Mouse (Mus musculus) E14TG2a.4 (cell line): ENCODE data around the gene Slc9a3r1.

Experiments
- H3K27me3 ChIP-seq: 2 replicates; pipeline ENCODE4 v1.6.1; 2014; ENCODE audit warnings: low read length, control low read depth; ENCODE audit not compliant: insufficient read depth
- H3K36me3 ChIP-seq: 2 replicates; pipeline ENCODE4 v1.6.1; 2014; ENCODE audit warnings: low read length, control low read depth; ENCODE audit not compliant: insufficient read depth
- H3K4me1 ChIP-seq: replicated peaks from 2 replicates; pipeline ENCODE4 v1.6.1; 2014; ENCODE audit warnings: low read depth, low read length, control low read depth
- H3K4me3 ChIP-seq: replicated peaks from 2 replicates; pipeline ENCODE4 v1.5.1; 2014; ENCODE audit warnings: mild to moderate bottlenecking, low read length
- H3K9me3 ChIP-seq: 2 replicates; pipeline ENCODE4 v1.6.1; 2014; ENCODE audit warnings: low read length, control low read depth
- CTCF ChIP-seq: conservative IDR thresholded peaks from 2 replicates; pipeline ENCODE4 v1.5.1; 2014; ENCODE audit warnings: low read length
- NANOG ChIP-seq: IDR thresholded peaks from 2 replicates; pipeline ENCODE4 v1.6.1; 2014; ENCODE audit warnings: borderline replicate concordance, low read length, mixed read lengths
- POU5F1 ChIP-seq: IDR thresholded peaks from 2 replicates; pipeline ENCODE4 v1.6.1; 2014; ENCODE audit warnings: low read length, borderline replicate concordance

Gene Slc9a3r1

DNA sequence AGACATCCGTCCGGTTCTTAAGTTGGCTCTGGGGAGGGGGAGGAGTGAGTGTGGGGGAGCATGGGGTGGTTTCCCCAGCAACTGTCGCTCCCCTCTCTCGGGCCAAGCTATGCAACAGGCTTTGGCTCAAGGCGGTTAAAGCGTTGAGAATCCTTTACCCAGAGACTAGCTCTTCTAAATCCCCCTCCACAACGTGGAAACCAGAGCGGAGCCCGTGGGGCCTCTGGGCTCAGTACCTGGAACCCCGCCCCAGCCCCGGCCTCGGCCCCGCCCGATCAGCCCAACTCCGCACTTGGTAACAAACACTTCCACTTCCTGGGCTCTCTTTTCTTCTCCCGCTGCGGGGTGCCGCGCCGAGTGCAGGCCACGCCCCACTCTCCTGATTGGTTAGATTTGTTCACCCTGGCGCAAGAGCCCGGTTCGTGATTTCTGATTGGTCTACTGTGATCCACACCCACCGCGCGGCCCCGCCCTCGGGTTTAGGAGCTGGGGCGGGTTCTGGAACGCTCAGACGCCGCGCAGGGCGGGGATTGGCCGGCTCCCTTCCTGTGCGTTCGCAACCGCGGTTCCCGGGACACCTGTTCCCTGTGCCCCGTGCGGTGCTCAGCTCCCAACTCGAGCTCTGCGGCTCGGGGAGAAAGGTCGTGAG lies at the start of gene Slc9a3r1:
Gene Slc9a3r1, plus strand, starts transcription at position 510 of the 649 bp plus-strand sequence.
- H3K9me3 ChIP-seq, result no peaks in the 10 kb centered on the region
- peaks cover 24% of the 10 kb centered on the region for H3K36me3 ChIP-seq
- peaks cover 51% of the 10 kb centered on the region for H3K27me3 ChIP-seq
- H3K4me3 ChIP-seq, result peak within 1 kb of the TSS; percentile 97
- no peak for TF ChIP-seq POU5F1
- TF ChIP-seq NANOG, result no peak
- TF ChIP-seq CTCF, result no peak
- H3K4me1 ChIP-seq, result peaks cover 63% of the 10 kb centered on the region

DNA sequence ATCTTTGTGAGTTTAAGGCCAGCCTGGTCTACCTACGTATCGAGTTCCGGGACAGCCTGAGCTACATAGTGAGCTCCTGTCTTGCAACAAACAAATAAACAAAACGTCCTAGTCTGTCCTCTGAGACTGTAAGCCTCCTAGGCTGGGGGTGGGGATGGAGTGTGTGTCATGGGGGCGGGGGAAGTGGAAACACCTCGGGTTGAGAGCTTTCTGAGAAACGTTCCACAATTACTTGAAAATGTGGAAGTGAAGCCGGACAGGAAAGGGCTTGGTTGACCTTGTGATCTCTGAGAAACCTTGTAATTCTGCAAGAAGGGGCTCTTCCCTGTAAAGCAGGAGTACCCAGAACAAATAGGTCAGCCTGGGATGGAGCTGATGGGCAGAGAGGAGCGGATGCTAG lies 43.7 kb upstream of the Slc9a3r1 start:
- Histone ChIP-seq H3K27me3 (peaks cover 24% of the 10 kb centered on the region), H3K36me3 (no peaks in the 10 kb centered on the region)

GRCm38 (mm10) chr11:115128483-115128882 lies 34.7 kb upstream of the Slc9a3r1 start:
- H3K4me1 ChIP-seq, result no peaks in the 10 kb centered on the region
- H3K9me3 ChIP-seq, result no peaks in the 10 kb centered on the region
- H3K27me3 ChIP-seq, result peaks cover 43% of the 10 kb centered on the region
- no peaks in the 10 kb centered on the region for H3K36me3 ChIP-seq
- TF ChIP-seq NANOG, result no peak
- TF ChIP-seq POU5F1, result no peak
- no peak for TF ChIP-seq CTCF
- H3K4me3 ChIP-seq, result no peak overlapping the region

More for the DNA sequence above, 43.7 kb upstream of the Slc9a3r1 start:
- H3K9me3 ChIP-seq, result no peaks in the 10 kb centered on the region
- TF ChIP-seq CTCF (no peak), NANOG (no peak), POU5F1 (no peak)
- H3K4me3 ChIP-seq, result no peak overlapping the region
- H3K4me1 ChIP-seq, result peaks cover 6% of the 10 kb centered on the region

GRCm38 (mm10) chr11:115129508-115130126 lies 33.5 kb upstream of the Slc9a3r1 start:
- peaks cover 44% of the 10 kb centered on the region for H3K27me3 ChIP-seq
- no peaks in the 10 kb centered on the region for H3K9me3 ChIP-seq
- no peaks in the 10 kb centered on the region for H3K4me1 ChIP-seq
- H3K4me3 ChIP-seq, result no peak overlapping the region
- no peak for TF ChIP-seq CTCF
- no peak for TF ChIP-seq POU5F1
- no peak for TF ChIP-seq NANOG
- H3K36me3 ChIP-seq, result no peaks in the 10 kb centered on the region

- peaks cover 40% of the 10 kb centered on the region for H3K27me3 ChIP-seq
- no peak overlapping the region for H3K4me3 ChIP-seq
- H3K9me3 ChIP-seq, result no peaks in the 10 kb centered on the region
- no peaks in the 10 kb centered on the region for H3K4me1 ChIP-seq
- H3K36me3 ChIP-seq, result no peaks in the 10 kb centered on the region
- no peak for TF ChIP-seq CTCF
- no peak for TF ChIP-seq NANOG
- no peak for TF ChIP-seq POU5F1
These were observed 31.3 kb upstream of the Slc9a3r1 start for GRCm38 (mm10) chr11:115131768-115132381.

DNA sequence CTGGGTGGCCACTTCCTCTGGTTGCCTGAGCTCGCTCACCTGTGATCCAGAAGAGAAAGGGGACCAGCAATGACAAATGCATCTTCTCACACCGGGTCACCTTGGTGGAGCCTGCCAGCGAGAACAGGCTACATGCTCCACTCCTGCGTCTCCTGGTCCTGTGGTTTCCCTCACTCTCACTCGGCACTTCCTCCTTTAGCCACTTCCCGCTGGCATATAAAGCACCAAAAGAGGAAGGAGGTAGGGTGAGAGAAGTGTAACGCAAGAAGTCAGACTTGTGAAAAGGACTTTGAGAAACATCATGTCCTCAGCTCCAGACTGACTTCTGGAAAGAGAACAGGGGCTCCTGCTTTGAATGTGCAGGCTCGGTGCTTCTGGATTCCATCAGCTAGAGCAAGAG lies 29.3 kb upstream of the Slc9a3r1 start, which contains the start of gene Cd300lf:
Gene Cd300lf, minus strand, starts transcription at position 193 of the 400 bp plus-strand sequence.
- Histone ChIP-seq H3K9me3 (no peaks in the 10 kb centered on the region), H3K27me3 (peaks cover 26% of the 10 kb centered on the region)
- TF ChIP-seq NANOG (no peak), CTCF (no peak), POU5F1 (no peak)

GRCm38 (mm10) chr11:115138597-115139262 lies 24.4 kb upstream of the Slc9a3r1 start:
- Histone ChIP-seq H3K27me3 (peaks cover 21% of the 10 kb centered on the region), H3K4me3 (no peak overlapping the region), H3K4me1 (0 out of 2 replicates have a peak, but pooled peaks cover 4% of the 10 kb centered on the region), H3K9me3 (no peaks in the 10 kb centered on the region), H3K36me3 (no peaks in the 10 kb centered on the region)
- TF ChIP-seq CTCF (no peak), NANOG (no peak), POU5F1 (no peak)

More for the DNA sequence above, 29.3 kb upstream of the Slc9a3r1 start, which contains the start of gene Cd300lf:
- no peaks in the 10 kb centered on the region for H3K4me1 ChIP-seq
- H3K36me3 ChIP-seq, result no peaks in the 10 kb centered on the region
- H3K4me3 ChIP-seq, result no peak within 1 kb of the TSS

GRCm38 (mm10) chr11:115141970-115142369 lies 21.2 kb upstream of the Slc9a3r1 start:
- Histone ChIP-seq H3K27me3 (peaks cover 11% of the 10 kb centered on the region), H3K4me3 (no peak overlapping the region), H3K4me1 (peaks cover 20% of the 10 kb centered on the region), H3K36me3 (no peaks in the 10 kb centered on the region), H3K9me3 (no peaks in the 10 kb centered on the region)
- no peak for TF ChIP-seq POU5F1
- TF ChIP-seq CTCF, result no peak
- no peak for TF ChIP-seq NANOG
